Mouse (Mus musculus) CH12.LX (cell line): Measurements from ENCODE around the gene Timp2. TPM values are rescaled to one million over a fixed set of nuclear protein-coding genes. Genes with fewer than 3 reads are reported as not detected.

Experiments
- DNase-seq: peaks from one replicate; pipeline ENCODE4 v3.0.0-alpha.2; 2013; ENCODE audit errors: extremely low read depth
- H3K27ac ChIP-seq: 2 replicates; pipeline ENCODE4 v1.5.1; 2012; ENCODE audit warnings: low read depth, mild to moderate bottlenecking, control low read depth, moderate library complexity; ENCODE audit not compliant: insufficient read depth
- H3K27me3 ChIP-seq: replicated peaks from 2 replicates; pipeline ENCODE3; 2012; ENCODE audit warnings: inconsistent platforms
- H3K36me3 ChIP-seq, 2 experiments: replicated peaks in 1 of 2; 2 replicates each; pipeline versions ENCODE3 to v1.6.1; 2012; ENCODE audit warnings: inconsistent platforms in 1 of 2, low read length in 1 of 2, mild to moderate bottlenecking in 1 of 2, mixed read lengths in 1 of 2, moderate library complexity in 1 of 2; ENCODE audit not compliant: control insufficient read depth in 1 of 2, insufficient read depth in 1 of 2
- H3K4me1 ChIP-seq, 2 experiments: 2 replicates each; pipeline ENCODE4 v1.6.1; 2012; ENCODE audit warnings: inconsistent platforms in 1 of 2, moderate library complexity in 1 of 2; ENCODE audit not compliant: insufficient read depth in 2 of 2, control insufficient read depth in 1 of 2
- H3K4me2 ChIP-seq: 2 replicates; pipeline ENCODE4 v1.6.1; 2012; ENCODE audit warnings: low read depth, mild to moderate bottlenecking, control low read depth; ENCODE audit not compliant: poor library complexity, insufficient read depth, severe bottlenecking
- H3K4me3 ChIP-seq, 3 experiments: fragments of 150-350 bp in 1 of 3; sonication (generic) in 1 of 3; replicated peaks in 1 of 3; 2 replicates each; pipeline versions ENCODE3 to v1.5.1; 2011 to 2012; ENCODE audit warnings: low read depth in 2 of 3, low read length in 2 of 3, mild to moderate bottlenecking in 2 of 3, moderate library complexity in 2 of 3, control low read depth in 1 of 3, improper control_type of control experiment in 1 of 3, inconsistent platforms in 1 of 3, mixed read lengths in 1 of 3; ENCODE audit not compliant: poor library complexity in 1 of 3
- H3K79me2 ChIP-seq: replicated peaks from 2 replicates; pipeline ENCODE4 v1.6.1; 2012; ENCODE audit warnings: mild to moderate bottlenecking, moderate library complexity; ENCODE audit not compliant: control insufficient read depth, poor library complexity, insufficient read depth, severe bottlenecking; ENCODE audit errors: extremely low read depth
- H3K9ac ChIP-seq: 2 replicates; pipeline ENCODE4 v1.6.1; 2012; ENCODE audit warnings: low read depth, mild to moderate bottlenecking, control low read depth, moderate library complexity; ENCODE audit not compliant: insufficient read depth
- H3K9me3 ChIP-seq: replicated peaks from 2 replicates; pipeline ENCODE3; 2012; ENCODE audit warnings: low read length, inconsistent platforms, mixed read lengths
- BHLHE40 ChIP-seq: IDR thresholded peaks from 2 replicates; pipeline ENCODE4 v1.6.1; 2011; ENCODE audit warnings: mild to moderate bottlenecking, low read depth, low read length, improper control_type of control experiment
- CTCF ChIP-seq, 2 experiments: IDR thresholded peaks in 1 of 2; conservative IDR thresholded peaks in 1 of 2; 2 replicates each; pipeline ENCODE4 v1.5.1; 2011 to 2012; ENCODE audit warnings: low read depth in 2 of 2, low read length in 2 of 2, improper control_type of control experiment in 1 of 2, inconsistent platforms in 1 of 2, mild to moderate bottlenecking in 1 of 2, moderate library complexity in 1 of 2
- E2F4 ChIP-seq: IDR thresholded peaks from 2 replicates; pipeline ENCODE4 v1.6.1; 2011; ENCODE audit warnings: low read depth, low read length, improper control_type of control experiment; ENCODE audit not compliant: insufficient replicate concordance
- ELF1 ChIP-seq: IDR thresholded peaks from 2 replicates; pipeline ENCODE4 v1.6.1; 2014; ENCODE audit warnings: low read depth, mild to moderate bottlenecking, inconsistent platforms, low read length, improper control_type of control experiment
- IRF4 ChIP-seq: IDR thresholded peaks from 2 replicates; pipeline ENCODE4 v1.6.1; 2014; ENCODE audit warnings: low read depth, mild to moderate bottlenecking, inconsistent platforms, low read length, improper control_type of control experiment
- KAT2A ChIP-seq: IDR thresholded peaks from 2 replicates; pipeline ENCODE4 v1.6.1; 2012; ENCODE audit warnings: low read length, improper control_type of control experiment, inconsistent platforms; ENCODE audit not compliant: insufficient replicate concordance
- MAFK ChIP-seq: IDR thresholded peaks from 2 replicates; pipeline ENCODE4 v1.6.1; 2011; ENCODE audit warnings: low read length, improper control_type of control experiment; ENCODE audit not compliant: insufficient replicate concordance
- MAZ ChIP-seq: IDR thresholded peaks from 2 replicates; pipeline ENCODE4 v1.6.1; 2012; ENCODE audit warnings: low read depth, mild to moderate bottlenecking, inconsistent platforms, low read length, improper control_type of control experiment, moderate library complexity
- MXI1 ChIP-seq: IDR thresholded peaks from 2 replicates; pipeline ENCODE4 v1.6.1; 2011; ENCODE audit warnings: mild to moderate bottlenecking, low read depth, low read length, improper control_type of control experiment
- MYC ChIP-seq: IDR thresholded peaks from 2 replicates; pipeline ENCODE4 v1.6.1; 2011; ENCODE audit warnings: low read depth, mild to moderate bottlenecking, improper control_type of control experiment, low read length
- PAX5 ChIP-seq: IDR thresholded peaks from 2 replicates; pipeline ENCODE4 v1.6.1; 2012; ENCODE audit warnings: low read length, inconsistent platforms, mixed read lengths
- POLR2AphosphoS2 ChIP-seq: IDR thresholded peaks from 2 replicates; pipeline ENCODE4 v1.6.1; 2011; ENCODE audit warnings: low read depth, low read length, improper control_type of control experiment
- RAD21 ChIP-seq: IDR thresholded peaks from 2 replicates; pipeline ENCODE4 v1.6.1; 2011; ENCODE audit warnings: low read depth, mild to moderate bottlenecking, low read length, improper control_type of control experiment, moderate library complexity
- SMC3 ChIP-seq: IDR thresholded peaks from 2 replicates; pipeline ENCODE4 v1.6.1; 2011; ENCODE audit warnings: low read depth, low read length, improper control_type of control experiment
- TBP ChIP-seq: conservative IDR thresholded peaks from 2 replicates; pipeline ENCODE4 v1.6.1; 2011; ENCODE audit warnings: low read depth, low read length, improper control_type of control experiment
- TCF12 ChIP-seq: IDR thresholded peaks from 2 replicates; pipeline ENCODE4 v1.6.1; 2014; ENCODE audit warnings: low read depth, mild to moderate bottlenecking, inconsistent platforms, low read length, improper control_type of control experiment
- USF2 ChIP-seq: conservative IDR thresholded peaks from 2 replicates; pipeline ENCODE4 v1.6.1; 2011; ENCODE audit warnings: low read depth, low read length, improper control_type of control experiment
- ZMIZ1 ChIP-seq: IDR thresholded peaks from 2 replicates; pipeline ENCODE4 v1.6.1; 2012; ENCODE audit warnings: low read depth, mild to moderate bottlenecking, inconsistent platforms, low read length, improper control_type of control experiment
- dilution Hi-C: fragments of 300-500 bp; cut with MboI; formaldehyde crosslinking; loops from 2 replicates; pipeline ENCODE4 v1.14.3; 2020; ENCODE audit warnings: low sequenced_read_pairs; ENCODE audit not compliant: extremely low pct_unique_long_range_greater_than_20kb, extremely low pct_ligation_motif_present
- in situ Hi-C: fragments of 300-500 bp; cut with MboI; formaldehyde crosslinking; loops from 3 replicates; pipeline ENCODE4 v1.14.3; 2019; ENCODE audit warnings: low sequenced_read_pairs, low pct_ligation_motif_present, low pct_unique_long_range_greater_than_20kb, mixed read lengths
- polyA plus RNA-seq: library from polyadenylated mRNA; unstranded; fragments of >175 nt; gene quantifications from 2 replicates; pipeline ENCODE4 v1.2.1, GENCODE M21; 2012; ENCODE audit warnings: low read depth; ENCODE audit not compliant: insufficient read length
- total RNA-seq, 2 experiments: library from RNA; depleted of rRNA; stranded (reverse); fragments of 300-350 nt in 1 of 2; fragments of >200 nt in 1 of 2; gene quantifications; 2 replicates each; pipeline ENCODE4 v1.2.3; 2012 to 2014

Timp2 gene
- total and polyA plus RNA-seq, 3 experiments: 0.34 TPM; not detected in 2

GRCm38 (mm10) chr11:118369251-118369650, 13.7 kb upstream of the Timp2 start:
- no peak for DNase-seq
- TF ChIP-seq BHLHE40 (no peak), KAT2A (no peak), ZMIZ1 (no peak), E2F4 (no peak), POLR2AphosphoS2 (no peak), PAX5 (no peak)
- H3K9ac ChIP-seq: no peak overlapping the region
- H3K4me3 ChIP-seq: no peak overlapping the region
- H3K4me1 ChIP-seq: peaks cover 10 to 20% of the 10 kb centered on the region in 2 experiments
- no peak overlapping the region for H3K4me2 ChIP-seq
- no peaks in the 10 kb centered on the region for H3K79me2 ChIP-seq
- no peak overlapping the region for H3K27ac ChIP-seq
- H3K9me3 ChIP-seq: peaks cover 5% of the 10 kb centered on the region
- dilution Hi-C loops (no loop called here), in situ Hi-C loops (no loop called here)
- no peaks in the 10 kb centered on the region for H3K36me3 ChIP-seq
- peaks cover 54% of the 10 kb centered on the region for H3K27me3 ChIP-seq

GRCm38 (mm10) chr11:118368330-118368729, 12.8 kb upstream of the Timp2 start:
- no peak overlapping the region for H3K9ac ChIP-seq
- in situ Hi-C loops: no loop called here
- H3K9me3 ChIP-seq: peaks cover 5% of the 10 kb centered on the region
- peak; percentile 53 for TF ChIP-seq SMC3
- TF ChIP-seq PAX5: no peak
- TF ChIP-seq CTCF (conservative IDR thresholded peaks at IDR 0.05 in 1 of 2, IDR thresholded peaks at IDR 0.05 in 1 of 2; ENCODE audit: low read depth in 2 of 2, low read length in 2 of 2): peak; percentile 53 to 68
- no peak for TF ChIP-seq TCF12
- peak; percentile 65; the same call in 1 of the 2 replicates for TF ChIP-seq MYC
- TF ChIP-seq RAD21: peak; percentile 66
- H3K4me3 ChIP-seq: no peak overlapping the region
- H3K27me3 ChIP-seq: peaks cover 56% of the 10 kb centered on the region
- DNase-seq: peak; percentile 55
- no peaks in the 10 kb centered on the region for H3K36me3 ChIP-seq
- no peak overlapping the region for H3K27ac ChIP-seq
- H3K79me2 ChIP-seq: no peaks in the 10 kb centered on the region
- peaks cover 14 to 22% of the 10 kb centered on the region in 2 experiments for H3K4me1 ChIP-seq
- dilution Hi-C loops: no loop called here
- H3K4me2 ChIP-seq: no peak overlapping the region

- Histone ChIP-seq H3K4me2 (no peak overlapping the region), H3K27me3 (peaks cover 50% of the 10 kb centered on the region), H3K79me2 (no peaks in the 10 kb centered on the region), H3K36me3 (no peaks in the 10 kb centered on the region), H3K4me1 (peaks cover 23 to 34% of the 10 kb centered on the region in 2 experiments), H3K9ac (no peak overlapping the region), H3K27ac (no peak overlapping the region), H3K9me3 (peaks cover 5% of the 10 kb centered on the region), H3K4me3 (no peak overlapping the region)
- DNase-seq: no peak
- TF ChIP-seq TBP: no peak
- no peak for TF ChIP-seq ELF1
- TF ChIP-seq USF2: no peak
- no peak for TF ChIP-seq MXI1
- TF ChIP-seq MAFK: no peak
- no peak for TF ChIP-seq POLR2AphosphoS2
- TF ChIP-seq MAZ: no peak
- TF ChIP-seq IRF4: no peak
- TF ChIP-seq ZMIZ1: no peak
- TF ChIP-seq E2F4: no peak
- dilution Hi-C loops: no loop called here
- in situ Hi-C loops: no loop called here
Measured at GRCm38 (mm10) chr11:118366559-118366958, 11.0 kb upstream of the Timp2 start.
